Mouse (Mus musculus) left cerebral cortex, postnatal 14 days (tissue): ENCODE data around the gene Cdc42bpa. TPM values are rescaled to one million over a fixed set of nuclear protein-coding genes. Genes with fewer than 3 reads are reported as not detected.

ENCODE experiments used
- DNase-seq, 2 experiments: peaks; one replicate each; pipeline ENCODE4 v3.0.0; 2021 to 2022; ENCODE audit warnings: low spot score in 2 of 2, mixed read lengths in 1 of 2
- intact Hi-C: fragments of 180-260 bp; cut with DNase I; formaldehyde crosslinking; loops from one replicate; pipeline ENCODE4 v1.15.1; 2025
- total RNA-seq, 2 experiments: library from RNA; stranded (reverse); gene quantifications; 2 replicates each; pipeline ENCODE4 v1.2.3; 2021

The Cdc42bpa gene
- total RNA-seq, 2 experiments from 2014 or later: 211 to 234 TPM

- peak; percentile 39 to 58 for DNase-seq
- intact Hi-C loops: loop anchor here (5.0 kb wide), 1 partner anchor 97 kb away; no protein-coding TSS in a partner anchor
Observed at GRCm38 (mm10) chr1:179958871-179959720, 1.2 kb upstream of the Cdc42bpa start.

DNA sequence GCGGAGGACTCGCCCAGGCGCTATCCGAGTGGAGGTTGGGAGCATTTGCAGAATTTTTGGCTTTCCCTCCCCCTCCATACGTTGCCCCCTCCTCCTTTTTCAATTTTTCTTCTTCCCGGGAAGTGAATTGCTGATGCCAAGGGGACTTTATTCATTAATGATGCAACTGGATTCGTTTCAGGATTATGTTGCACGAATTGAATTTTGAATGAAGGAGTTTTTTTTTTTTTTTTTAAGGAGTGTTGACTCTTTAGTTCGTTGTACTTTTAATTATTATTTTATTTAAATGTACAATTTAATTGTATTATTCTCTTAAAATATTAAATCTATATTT lies 238 bp downstream of the Cdc42bpa start:
- DNase-seq: no peak
- intact Hi-C loops: loop anchor here (10.0 kb wide), 1 partner anchor 154 kb away; no protein-coding TSS in a partner anchor

DNA sequence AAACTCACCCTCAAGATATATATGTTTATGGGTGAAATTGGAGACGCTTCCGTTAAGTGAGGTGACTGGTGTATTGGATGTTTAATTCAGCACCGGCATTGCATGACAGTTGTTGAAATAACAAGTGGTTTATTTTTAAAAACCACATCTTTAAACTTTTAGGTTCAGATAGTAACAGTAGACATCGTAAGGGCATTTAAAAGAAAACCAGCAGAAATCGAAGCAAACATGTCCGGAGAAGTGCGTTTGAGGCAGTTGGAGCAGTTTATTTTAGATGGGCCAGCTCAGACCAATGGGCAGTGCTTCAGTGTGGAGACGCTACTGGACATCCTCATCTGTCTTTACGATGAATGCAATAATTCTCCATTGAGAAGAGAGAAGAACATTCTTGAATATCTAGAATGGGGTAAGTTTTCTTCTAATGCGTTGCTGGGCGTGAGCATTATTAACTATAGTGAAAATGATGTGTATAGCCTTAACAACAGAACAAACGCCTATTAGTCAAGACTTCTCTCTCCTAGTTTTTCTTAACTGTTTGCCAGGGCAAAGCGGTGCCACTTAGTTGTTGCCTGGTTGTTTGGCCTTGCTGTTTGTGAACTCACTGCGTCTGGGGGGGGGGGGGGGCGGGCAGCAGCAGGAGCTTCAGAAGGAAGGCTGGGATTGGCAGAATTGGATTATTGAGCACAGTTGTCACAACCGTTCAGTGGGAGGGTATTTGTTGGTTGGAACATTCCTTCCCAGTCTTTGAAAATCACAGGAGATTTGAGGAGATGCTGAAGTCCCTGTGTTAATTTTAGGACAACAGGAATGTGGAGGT lies 818 bp downstream of the Cdc42bpa start:
- no peak for DNase-seq
- intact Hi-C loops: loop anchor here (10.0 kb wide), 1 partner anchor 154 kb away; no protein-coding TSS in a partner anchor

DNA sequence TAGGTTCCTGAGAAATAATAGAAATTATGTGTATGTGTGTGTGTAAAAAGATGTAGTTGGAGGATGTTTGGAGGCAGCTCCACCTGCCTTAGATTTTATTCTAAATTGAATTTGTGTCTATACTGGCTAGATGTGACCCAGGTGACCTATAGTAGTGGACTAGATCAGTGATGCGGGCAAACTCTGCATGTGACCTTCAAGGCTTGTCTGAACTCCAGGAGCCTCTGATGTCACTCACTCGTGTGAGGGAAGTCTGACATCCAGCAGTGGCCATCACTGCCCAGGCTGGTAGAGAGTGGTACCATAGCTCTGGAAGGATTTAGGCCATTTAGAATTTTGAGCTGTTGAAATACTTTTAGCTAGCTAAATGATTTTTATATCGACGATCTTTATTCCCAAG lies 1.5 kb downstream of the Cdc42bpa start:
- DNase-seq: no peak
- intact Hi-C loops: loop anchor here (10.0 kb wide), 1 partner anchor 153 kb away; no protein-coding TSS in a partner anchor

DNA sequence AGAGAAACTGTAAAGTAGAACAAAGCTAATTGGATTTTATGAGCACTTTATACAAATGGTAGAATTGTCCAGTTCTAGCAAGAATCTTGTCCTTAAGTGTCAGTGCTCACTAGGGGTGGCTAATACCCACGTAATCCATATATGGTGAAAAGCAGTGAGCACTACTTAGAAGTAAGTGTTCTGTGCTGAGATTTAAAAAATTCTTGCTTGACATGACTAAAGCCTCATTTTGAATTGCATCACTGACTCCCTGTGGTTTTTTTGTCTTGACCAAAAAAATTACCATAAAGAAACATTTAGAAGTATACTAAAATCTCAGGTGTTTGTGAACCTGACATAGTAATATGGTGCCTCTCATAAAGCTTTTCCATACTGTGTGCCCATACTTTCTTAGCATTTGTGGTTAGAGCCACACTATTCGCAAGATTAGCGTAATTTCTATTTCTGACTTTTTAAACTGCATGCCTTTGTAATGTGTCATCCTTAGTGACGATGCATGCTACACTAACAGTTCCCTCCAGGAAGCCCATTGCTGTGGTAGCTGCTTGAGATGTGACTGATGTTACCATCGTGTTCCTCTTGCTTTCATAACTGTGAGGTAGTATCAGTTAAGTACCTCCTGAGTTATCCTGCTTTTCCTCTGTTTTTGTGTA lies 9.6 kb downstream of the Cdc42bpa start:
- intact Hi-C loops: loop anchor here (10.0 kb wide), 1 partner anchor 145 kb away; no protein-coding TSS in a partner anchor
- DNase-seq: no peak

- intact Hi-C loops: no loop called here
- no peak for DNase-seq
Observed at GRCm38 (mm10) chr1:179975021-179975420, 14.7 kb downstream of the Cdc42bpa start.

GRCm38 (mm10) chr1:179975645-179976275 lies 15.5 kb downstream of the Cdc42bpa start:
- no peak for DNase-seq
- intact Hi-C loops: no loop called here

- no peak for DNase-seq
- intact Hi-C loops: no loop called here
Observed at GRCm38 (mm10) chr1:179977437-179977836, 17.2 kb downstream of the Cdc42bpa start.

DNA sequence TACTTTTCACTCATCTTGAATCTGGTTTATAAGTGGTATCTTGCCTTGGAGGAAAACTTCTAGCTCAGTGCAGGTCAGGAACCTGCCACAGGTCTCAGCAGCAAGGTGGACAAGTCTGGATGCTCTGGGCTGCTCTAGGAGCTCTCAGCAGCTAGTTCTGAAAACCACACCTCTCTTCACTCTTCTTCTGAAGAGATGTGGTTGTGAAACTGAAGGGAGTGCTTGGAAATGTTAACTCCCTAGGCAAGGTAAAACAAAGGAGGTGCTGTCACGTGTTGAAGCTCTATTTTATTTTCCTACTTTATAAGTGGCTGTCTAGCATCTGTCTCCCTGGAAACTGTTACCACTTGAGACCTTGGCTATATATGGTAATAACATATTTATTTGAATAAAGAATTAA lies 18.5 kb downstream of the Cdc42bpa start:
- intact Hi-C loops: no loop called here
- DNase-seq: no peak

DNA sequence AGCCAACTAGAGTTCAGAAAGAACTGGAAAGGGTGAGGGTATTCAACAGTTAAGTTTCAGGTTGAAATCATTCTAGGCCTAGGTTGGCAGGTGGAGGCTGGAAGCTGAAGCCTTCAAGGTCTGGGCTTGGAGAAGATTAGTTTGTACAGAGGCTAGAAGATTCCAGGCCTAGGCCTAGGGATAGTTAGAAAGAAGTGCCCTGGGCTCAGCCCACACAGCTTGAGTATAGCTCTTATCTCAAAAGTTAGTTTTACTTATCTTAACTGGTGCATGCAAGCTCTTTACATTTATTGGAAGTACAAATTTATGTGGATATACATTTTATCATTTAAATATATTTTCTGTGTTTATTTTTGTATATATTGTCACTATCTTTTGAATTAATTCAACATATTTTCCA lies 21.4 kb downstream of the Cdc42bpa start:
- intact Hi-C loops: no loop called here
- no peak for DNase-seq

DNA sequence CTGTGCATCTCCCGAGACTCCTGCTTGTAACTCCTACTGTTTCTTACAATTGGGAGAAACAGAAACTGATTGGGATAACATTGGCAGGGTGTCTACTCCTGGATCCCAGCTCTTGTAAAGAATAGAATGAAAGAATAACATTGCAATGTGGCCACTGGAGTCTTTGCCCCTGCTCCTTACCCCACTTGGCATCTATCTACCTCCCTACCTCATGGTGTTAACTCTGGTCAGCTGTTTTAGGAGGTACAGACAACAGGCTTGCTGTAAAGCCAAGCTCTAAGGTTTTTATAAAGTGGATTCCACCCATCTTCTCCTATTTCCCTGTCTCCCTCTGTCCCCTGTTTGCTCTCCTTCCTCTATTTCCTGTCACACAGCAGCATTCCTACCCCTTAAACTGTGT lies 21.9 kb downstream of the Cdc42bpa start:
- intact Hi-C loops: no loop called here
- DNase-seq: no peak

DNA sequence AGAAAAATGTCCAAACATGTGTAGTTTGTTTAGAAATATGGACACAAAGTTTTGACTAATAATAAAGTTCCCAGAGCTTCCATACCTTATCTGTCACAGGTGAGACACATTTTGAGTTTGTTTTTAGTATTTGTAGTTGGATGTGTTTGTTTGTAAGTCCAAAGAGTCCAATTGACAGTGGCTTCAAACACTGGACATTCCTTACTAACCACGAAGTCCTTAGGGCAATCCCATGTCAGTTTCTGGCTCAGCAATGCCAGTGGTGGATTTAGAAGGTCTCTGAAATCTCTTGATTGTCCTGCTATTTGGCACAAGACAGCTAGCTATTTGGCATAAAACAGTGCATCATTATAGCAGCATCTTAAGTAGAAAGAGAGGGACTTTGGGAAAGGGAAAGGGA lies 22.7 kb downstream of the Cdc42bpa start:
- DNase-seq: no peak
- intact Hi-C loops: no loop called here

DNA sequence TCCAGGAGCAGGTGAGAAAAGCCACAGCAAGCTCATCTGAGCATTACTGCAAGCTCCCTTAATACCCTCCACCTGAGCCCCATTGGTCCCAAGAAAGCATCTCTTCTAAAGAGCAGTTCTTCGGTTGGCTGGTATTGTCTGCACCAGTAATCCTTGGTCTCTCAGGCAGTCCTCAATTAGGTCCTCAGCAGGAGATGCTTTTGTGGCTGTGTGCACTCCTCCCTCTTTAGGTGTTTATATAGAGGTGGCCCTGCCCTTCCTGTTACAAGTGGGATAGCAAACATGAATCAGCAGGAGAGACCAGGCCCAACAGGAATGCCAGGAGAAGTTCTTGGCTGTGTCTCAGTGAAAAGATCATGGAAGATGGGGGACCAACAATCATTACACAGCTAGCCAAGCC lies 23.9 kb downstream of the Cdc42bpa start:
- DNase-seq: no peak
- intact Hi-C loops: no loop called here

- no peak for DNase-seq
- intact Hi-C loops: no loop called here
Observed at GRCm38 (mm10) chr1:179991660-179992235, 31.5 kb downstream of the Cdc42bpa start.

DNA sequence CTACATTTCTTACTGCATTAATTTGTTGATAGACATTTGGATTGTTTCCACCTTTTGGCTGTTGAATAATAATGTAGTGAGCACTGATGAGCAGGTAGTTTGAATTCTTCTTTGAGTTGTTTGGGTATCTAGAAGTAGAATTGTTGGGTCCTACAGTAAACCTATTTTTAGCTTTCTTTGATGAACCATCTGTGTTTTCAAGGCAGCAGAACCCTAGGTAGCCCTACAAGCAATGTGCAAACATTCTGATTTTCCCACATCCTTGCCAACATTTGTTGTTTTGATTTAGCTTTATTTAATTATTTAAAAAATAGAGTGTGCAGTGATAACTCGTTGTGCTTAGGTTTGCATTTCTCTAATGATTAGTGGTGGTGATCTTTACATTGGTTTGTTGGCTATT lies 32.0 kb downstream of the Cdc42bpa start:
- intact Hi-C loops: no loop called here
- no peak for DNase-seq

- no peak for DNase-seq
- intact Hi-C loops: no loop called here
Observed at GRCm38 (mm10) chr1:180008057-180008456, 47.8 kb downstream of the Cdc42bpa start.

GRCm38 (mm10) chr1:180013479-180013878 lies 53.2 kb downstream of the Cdc42bpa start:
- intact Hi-C loops: no loop called here
- DNase-seq: no peak

DNA sequence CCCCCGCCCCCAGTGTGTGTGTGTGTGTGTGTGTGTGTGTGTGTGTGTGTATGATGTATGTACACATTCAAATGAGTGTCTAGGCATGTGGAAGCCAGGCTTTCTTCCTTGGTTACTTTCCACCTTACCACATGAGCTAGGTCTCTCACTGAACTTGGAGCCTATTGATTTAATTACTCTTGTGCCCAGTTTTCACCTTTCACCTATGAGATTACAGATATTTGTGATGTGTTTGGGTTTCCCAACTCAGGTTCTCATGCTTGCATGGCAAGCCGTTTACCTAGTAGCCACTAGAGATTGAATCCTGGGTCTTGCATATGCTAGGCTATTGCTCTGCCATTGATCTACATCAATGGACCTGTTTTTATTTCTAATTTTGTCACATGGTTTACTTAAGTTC lies 57.9 kb downstream of the Cdc42bpa start:
- intact Hi-C loops: no loop called here
- DNase-seq: no peak
